Mouse (Mus musculus) lung, embryonic 16.5 days (tissue): ENCODE measurements around the gene Atp6v0a4. TPM values are rescaled to one million over a fixed set of nuclear protein-coding genes. Genes with fewer than 3 reads are reported as not detected.

Experiments used
- ATAC-seq: fragments of 200-750 bp; cut with Nextera tagmentation; 2 replicates; pipeline ENCODE4 v1.8.0; 2017; ENCODE audit warnings: low read depth, mild to moderate bottlenecking, moderate library complexity
- H3K27ac ChIP-seq: fragments of 300-500 bp; sonication (generic); 2 replicates; pipeline ENCODE4 v1.5.1; 2014; ENCODE audit warnings: mild to moderate bottlenecking, control low read depth, low read length
- H3K27me3 ChIP-seq: fragments of 300-500 bp; sonication (generic); 2 replicates; pipeline ENCODE4 v1.6.1; 2014; ENCODE audit warnings: low read depth, low read length, mixed read lengths; ENCODE audit not compliant: control insufficient read depth, insufficient read depth
- H3K36me3 ChIP-seq: fragments of 300-500 bp; sonication (generic); 2 replicates; pipeline ENCODE4 v1.6.1; 2014; ENCODE audit warnings: low read length; ENCODE audit not compliant: control insufficient read depth, insufficient read depth
- H3K4me1 ChIP-seq: fragments of 300-500 bp; sonication (generic); replicated peaks from 2 replicates; pipeline ENCODE4 v1.6.1; 2014; ENCODE audit warnings: low read length, mixed read lengths; ENCODE audit not compliant: control insufficient read depth, insufficient read depth
- H3K4me2 ChIP-seq: fragments of 300-500 bp; sonication (generic); 2 replicates; pipeline ENCODE4 v1.6.1; 2014; ENCODE audit warnings: low read depth, low read length, control low read depth
- H3K4me3 ChIP-seq: fragments of 300-500 bp; sonication (generic); 2 replicates; pipeline ENCODE4 v1.5.1; 2014; ENCODE audit warnings: mild to moderate bottlenecking, low read length, control low read depth
- H3K9ac ChIP-seq: fragments of 300-500 bp; sonication (generic); 2 replicates; pipeline ENCODE4 v1.6.1; 2014; ENCODE audit warnings: low read length, control low read depth
- H3K9me3 ChIP-seq: fragments of 300-500 bp; sonication (generic); 2 replicates; pipeline ENCODE4 v1.6.1; 2016; ENCODE audit warnings: low read length; ENCODE audit not compliant: control insufficient read depth
- WGBS: fragments of 180-500 bp; shearing (Covaris S2); extraction: QIAGEN DNeasy Blood & Tissue Kit; methylation state at CpG from one replicate; pipeline ENCODE4 v1.1.7; 2014; 5-methylcytosine and 5-hydroxymethylcytosine counted together
- polyA plus RNA-seq: library from polyadenylated mRNA; unstranded; fragments of >200 nt; fragmentation: Nextera tagmentation; extraction: Ambion mirVana; gene quantifications from 2 replicates; pipeline ENCODE4 v1.2.1, GENCODE M21; 2015

Gene Atp6v0a4
- polyA plus RNA-seq, 1 experiment from 2014 or later, result 10.5 TPM

- Histone ChIP-seq H3K36me3 (no peaks in the 10 kb centered on the region), H3K9ac (no peak overlapping the region), H3K4me3 (no peak overlapping the region), H3K4me1 (peaks cover 3% of the 10 kb centered on the region; the same call in 1 of the 2 replicates), H3K27ac (peak overlapping the region; percentile 93), H3K27me3 (no peaks in the 10 kb centered on the region), H3K9me3 (no peaks in the 10 kb centered on the region), H3K4me2 (peak overlapping the region; percentile 10; the same call in 1 of the 2 replicates)
- WGBS, result 37% methylated on average over 5 of the region's 5 CpGs
- ATAC-seq, result peak; percentile 97
These were observed 27.4 kb downstream of the Atp6v0a4 start for GRCm38 (mm10) chr6:38096961-38097370.

DNA sequence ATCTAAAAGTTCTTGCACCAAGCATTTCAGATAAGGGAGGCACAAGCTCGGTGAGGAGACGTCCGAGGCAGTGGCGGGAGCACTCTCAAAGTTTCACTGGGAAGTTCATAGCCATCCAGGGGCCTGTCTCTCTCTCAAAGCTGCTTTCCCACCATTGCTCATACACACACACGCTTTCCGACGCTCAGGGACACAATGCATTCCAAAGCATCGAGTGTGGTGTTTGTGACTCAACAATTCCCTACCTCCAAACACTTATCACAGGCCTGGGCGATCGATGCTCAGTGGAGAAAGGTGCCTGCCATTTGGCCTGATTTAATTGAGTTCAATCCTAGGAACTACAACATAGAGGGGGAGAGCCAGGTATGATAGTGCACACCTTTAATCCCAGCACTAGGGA lies 29.7 kb downstream of the Atp6v0a4 start:
- H3K4me3 ChIP-seq, result no peak overlapping the region
- H3K4me1 ChIP-seq, result no peaks in the 10 kb centered on the region
- WGBS, result 79% methylated on average over 10 of the region's 10 CpGs
- no peaks in the 10 kb centered on the region; the same call in 1 of the 2 replicates for H3K9me3 ChIP-seq
- no peaks in the 10 kb centered on the region for H3K27me3 ChIP-seq
- no peak overlapping the region for H3K9ac ChIP-seq
- no peaks in the 10 kb centered on the region for H3K36me3 ChIP-seq
- H3K27ac ChIP-seq, result no peak overlapping the region
- no peak for ATAC-seq
- no peak overlapping the region for H3K4me2 ChIP-seq

DNA sequence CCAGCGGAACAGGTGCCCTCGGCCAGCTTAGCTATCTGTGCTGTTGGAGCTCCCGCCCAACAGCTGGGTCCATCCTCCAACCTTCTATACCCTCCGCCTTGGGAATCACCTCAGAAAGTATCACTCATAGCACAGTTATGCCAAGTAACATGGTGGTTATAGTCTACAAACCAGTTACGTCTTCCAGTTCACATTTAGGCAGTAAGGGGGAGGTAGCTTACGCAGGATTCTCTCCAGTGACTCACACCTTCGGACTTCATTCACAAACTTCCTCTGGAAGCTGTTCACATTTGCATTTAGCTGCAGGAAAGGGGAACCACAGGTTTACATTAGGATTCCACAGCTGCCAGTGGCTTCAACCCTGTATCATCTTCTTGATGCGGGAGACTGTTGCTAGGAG lies 31.8 kb downstream of the Atp6v0a4 start:
- no peaks in the 10 kb centered on the region for H3K27me3 ChIP-seq
- no peak overlapping the region for H3K4me2 ChIP-seq
- H3K9me3 ChIP-seq, result no peaks in the 10 kb centered on the region; the same call in 1 of the 2 replicates
- WGBS, result 89% methylated on average over 8 of the region's 8 CpGs
- no peak overlapping the region for H3K27ac ChIP-seq
- no peaks in the 10 kb centered on the region for H3K4me1 ChIP-seq
- no peaks in the 10 kb centered on the region for H3K36me3 ChIP-seq
- H3K4me3 ChIP-seq, result no peak overlapping the region
- ATAC-seq, result no peak
- H3K9ac ChIP-seq, result no peak overlapping the region

DNA sequence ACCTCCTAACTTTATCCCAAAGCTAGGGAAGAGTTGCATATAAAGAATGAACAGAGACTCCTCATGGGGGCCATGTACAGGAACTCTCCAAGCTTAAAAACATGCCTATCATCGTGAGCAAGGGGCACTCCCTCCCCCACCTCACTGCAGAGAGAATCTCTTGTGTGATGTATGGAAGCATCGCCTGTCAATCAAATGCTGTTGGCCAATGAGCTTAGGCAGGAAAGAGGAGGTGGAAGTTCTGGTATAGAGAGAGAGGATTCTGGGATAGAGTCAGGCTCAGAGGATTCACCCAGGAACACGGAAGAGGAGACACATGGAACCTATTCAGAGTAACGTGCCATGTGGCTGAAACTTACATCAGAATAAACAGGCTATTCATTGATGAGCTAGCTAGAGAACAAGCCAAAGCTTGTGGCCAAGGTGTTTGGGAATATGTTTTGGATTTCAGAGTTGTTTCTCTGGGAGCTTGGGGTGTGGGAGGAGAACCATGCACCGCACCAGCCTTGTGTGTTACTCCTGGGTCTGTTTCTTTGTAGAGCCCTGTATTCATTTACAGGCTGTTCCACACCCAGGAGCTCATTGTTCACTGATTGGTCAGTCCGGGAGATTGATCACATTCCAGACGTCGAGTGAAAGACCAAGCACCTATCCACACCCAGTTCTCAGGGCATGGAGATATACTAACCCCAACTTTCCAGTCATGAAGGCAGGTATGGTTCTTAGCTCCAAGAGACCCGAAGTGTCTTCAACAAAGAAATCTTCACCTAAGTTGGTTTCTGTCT lies 37.0 kb downstream of the Atp6v0a4 start:
- Histone ChIP-seq H3K27me3 (no peaks in the 10 kb centered on the region), H3K9ac (no peak overlapping the region), H3K9me3 (no peaks in the 10 kb centered on the region; the same call in 1 of the 2 replicates), H3K4me1 (no peaks in the 10 kb centered on the region), H3K27ac (no peak overlapping the region), H3K4me3 (no peak overlapping the region), H3K36me3 (no peaks in the 10 kb centered on the region), H3K4me2 (no peak overlapping the region)
- WGBS, result 69% methylated on average over 9 of the region's 9 CpGs
- ATAC-seq, result no peak

- ATAC-seq, result no peak
- WGBS, result 46% methylated on average over 4 of the region's 4 CpGs
- H3K27ac ChIP-seq, result no peak overlapping the region
- peaks cover 9% of the 10 kb centered on the region for H3K4me1 ChIP-seq
- H3K9me3 ChIP-seq, result no peaks in the 10 kb centered on the region
- H3K36me3 ChIP-seq, result no peaks in the 10 kb centered on the region
- no peak overlapping the region for H3K9ac ChIP-seq
- H3K4me2 ChIP-seq, result no peak overlapping the region
- H3K27me3 ChIP-seq, result no peaks in the 10 kb centered on the region
- H3K4me3 ChIP-seq, result no peak overlapping the region
These were observed 41.2 kb downstream of the Atp6v0a4 start for GRCm38 (mm10) chr6:38083204-38083603.

- Histone ChIP-seq H3K27me3 (no peaks in the 10 kb centered on the region), H3K4me3 (no peak overlapping the region), H3K4me1 (peaks cover 9% of the 10 kb centered on the region), H3K4me2 (no peak overlapping the region), H3K9me3 (no peaks in the 10 kb centered on the region), H3K27ac (peak overlapping the region; percentile 71), H3K36me3 (no peaks in the 10 kb centered on the region), H3K9ac (no peak overlapping the region)
- WGBS, result 38% methylated on average over 11 of the region's 11 CpGs
- peak; percentile 84 for ATAC-seq
These were observed 42.6 kb downstream of the Atp6v0a4 start for GRCm38 (mm10) chr6:38081727-38082341.

DNA sequence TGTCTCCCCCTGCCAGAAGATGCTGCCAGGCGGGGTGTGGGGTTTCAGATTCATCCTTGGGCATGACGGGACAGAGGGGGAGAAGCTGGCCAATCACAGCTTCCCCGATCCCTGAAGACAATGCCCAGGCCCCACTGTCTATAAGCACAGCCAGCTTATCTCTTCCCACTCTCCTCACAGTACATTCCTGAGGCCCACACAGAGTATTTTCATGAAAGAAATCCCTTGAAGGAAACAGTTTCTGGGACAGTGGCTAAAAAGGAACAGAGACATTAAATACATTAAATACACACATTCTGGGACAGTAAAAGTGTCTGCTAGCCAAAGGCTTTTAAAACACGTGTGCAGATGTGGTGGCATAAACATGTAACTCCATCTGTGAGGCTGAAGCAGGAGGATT lies 44.0 kb downstream of the Atp6v0a4 start:
- no peak overlapping the region for H3K4me2 ChIP-seq
- WGBS, result 44% methylated on average over 4 of the region's 4 CpGs
- H3K36me3 ChIP-seq, result no peaks in the 10 kb centered on the region
- no peaks in the 10 kb centered on the region for H3K9me3 ChIP-seq
- ATAC-seq, result no peak
- H3K27me3 ChIP-seq, result no peaks in the 10 kb centered on the region
- H3K27ac ChIP-seq, result no peak overlapping the region
- peaks cover 9% of the 10 kb centered on the region for H3K4me1 ChIP-seq
- H3K9ac ChIP-seq, result no peak overlapping the region
- H3K4me3 ChIP-seq, result no peak overlapping the region

DNA sequence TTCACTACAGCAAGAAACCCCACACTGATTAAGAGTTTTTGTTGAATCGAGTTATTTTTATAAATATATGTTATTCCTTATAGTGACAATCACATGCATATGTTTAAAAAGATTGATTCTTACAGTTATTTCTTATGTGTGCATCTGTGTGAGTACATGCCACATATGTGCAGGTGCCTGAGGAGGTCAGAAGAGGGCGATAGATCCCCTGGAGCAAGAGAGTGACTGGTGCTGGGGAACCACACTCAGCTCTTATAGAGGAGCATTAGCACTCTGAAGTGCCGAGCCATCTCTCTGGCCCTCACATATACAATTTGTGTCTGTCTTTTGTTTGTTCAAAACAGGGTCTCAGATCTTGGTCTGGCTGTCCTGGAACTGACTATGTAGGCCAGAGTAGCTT lies 50.8 kb downstream of the Atp6v0a4 start:
- no peaks in the 10 kb centered on the region for H3K27me3 ChIP-seq
- H3K4me1 ChIP-seq, result no peaks in the 10 kb centered on the region
- 88% methylated on average over 3 of the region's 3 CpGs for WGBS
- ATAC-seq, result no peak
- H3K4me2 ChIP-seq, result no peak overlapping the region
- H3K4me3 ChIP-seq, result no peak overlapping the region
- H3K9me3 ChIP-seq, result no peaks in the 10 kb centered on the region
- H3K36me3 ChIP-seq, result no peaks in the 10 kb centered on the region; the same call in none of the 2 replicates
- no peak overlapping the region for H3K9ac ChIP-seq
- no peak overlapping the region for H3K27ac ChIP-seq

GRCm38 (mm10) chr6:38072137-38072796 lies 52.1 kb downstream of the Atp6v0a4 start:
- H3K9ac ChIP-seq, result no peak overlapping the region
- H3K27ac ChIP-seq, result no peak overlapping the region
- no peak overlapping the region for H3K4me3 ChIP-seq
- no peaks in the 10 kb centered on the region; the same call in none of the 2 replicates for H3K36me3 ChIP-seq
- H3K4me1 ChIP-seq, result no peaks in the 10 kb centered on the region
- ATAC-seq, result no peak
- H3K4me2 ChIP-seq, result no peak overlapping the region
- 66% methylated on average over 5 of the region's 5 CpGs for WGBS
- no peaks in the 10 kb centered on the region for H3K9me3 ChIP-seq
- no peaks in the 10 kb centered on the region for H3K27me3 ChIP-seq
